Mouse (Mus musculus) common myeloid progenitor, adult 5-6 weeks (primary cell): ENCODE results near the gene Slc25a26. TPM values are rescaled to one million over a fixed set of nuclear protein-coding genes. Genes with fewer than 3 reads are reported as not detected.

Source experiments
- total RNA-seq: library from RNA; stranded (forward); fragments of 200-1000, 187-1606 nt; gene quantifications from 2 replicates; pipeline ENCODE4 v1.2.3, GENCODE M21; 2017

Gene Slc25a26
- total RNA-seq, 1 experiment from 2014 or later: 6.6 TPM

Other genes starting within 250 kb of the Slc25a26 start
- gene Magi1, start 216.4 kb upstream of the Slc25a26 start, total RNA-seq: 0.05 and 0.18 TPM in 2 replicates
- 1.1 and 3.8 TPM in 2 replicates for gene Lrig1, start 199.8 kb downstream of the Slc25a26 start, total RNA-seq